Mouse (Mus musculus) liver, adult (tissue): ENCODE results near the gene Thsd4.

Source experiments
- GATA4 ChIP-seq: IDR thresholded peaks from 2 replicates; pipeline ENCODE4 v1.6.1; 2014; ENCODE audit warnings: mild to moderate bottlenecking, low read length; ENCODE audit not compliant: insufficient replicate concordance

Gene Thsd4

DNA sequence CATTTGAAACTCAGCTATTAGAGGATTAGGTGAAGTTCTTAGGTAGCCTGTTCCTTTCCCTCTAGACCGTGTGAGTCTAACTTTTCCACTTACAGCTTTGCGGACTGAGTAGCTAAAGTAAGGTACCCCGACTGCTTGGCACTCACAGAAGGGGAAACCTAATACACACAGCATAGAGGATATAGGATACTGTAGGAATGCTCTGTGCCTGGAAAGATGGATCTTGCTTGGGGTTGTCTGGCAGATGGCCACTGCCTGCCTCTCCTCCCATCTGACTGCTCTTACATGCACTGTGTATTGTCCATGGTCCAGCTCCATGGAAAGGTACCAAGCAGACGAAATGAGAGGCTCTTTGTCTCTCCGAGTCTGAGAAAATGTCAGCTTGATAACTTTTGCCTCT, 530.4 kb downstream of the Thsd4 start:
- no peak for TF ChIP-seq GATA4

DNA sequence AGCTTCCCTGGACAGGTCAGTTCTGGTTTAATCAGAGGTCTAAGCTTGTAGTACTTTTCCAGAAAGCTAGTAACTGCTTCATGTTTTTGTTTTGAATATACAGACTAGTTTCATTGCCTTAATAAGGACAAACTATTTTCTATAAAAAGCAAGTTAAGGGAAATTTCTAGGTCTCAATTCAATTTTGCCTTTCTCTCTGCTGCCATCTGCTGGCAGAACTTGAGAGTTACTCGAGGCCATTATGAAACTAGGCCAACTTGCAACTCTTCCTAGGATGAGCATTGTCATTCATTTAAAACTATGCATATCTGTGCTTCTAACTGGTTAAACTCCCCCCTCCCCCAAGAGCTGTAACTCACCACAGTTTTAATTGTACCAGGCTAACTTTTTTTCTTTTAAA, 532.0 kb downstream of the Thsd4 start:
- TF ChIP-seq GATA4: no peak

DNA sequence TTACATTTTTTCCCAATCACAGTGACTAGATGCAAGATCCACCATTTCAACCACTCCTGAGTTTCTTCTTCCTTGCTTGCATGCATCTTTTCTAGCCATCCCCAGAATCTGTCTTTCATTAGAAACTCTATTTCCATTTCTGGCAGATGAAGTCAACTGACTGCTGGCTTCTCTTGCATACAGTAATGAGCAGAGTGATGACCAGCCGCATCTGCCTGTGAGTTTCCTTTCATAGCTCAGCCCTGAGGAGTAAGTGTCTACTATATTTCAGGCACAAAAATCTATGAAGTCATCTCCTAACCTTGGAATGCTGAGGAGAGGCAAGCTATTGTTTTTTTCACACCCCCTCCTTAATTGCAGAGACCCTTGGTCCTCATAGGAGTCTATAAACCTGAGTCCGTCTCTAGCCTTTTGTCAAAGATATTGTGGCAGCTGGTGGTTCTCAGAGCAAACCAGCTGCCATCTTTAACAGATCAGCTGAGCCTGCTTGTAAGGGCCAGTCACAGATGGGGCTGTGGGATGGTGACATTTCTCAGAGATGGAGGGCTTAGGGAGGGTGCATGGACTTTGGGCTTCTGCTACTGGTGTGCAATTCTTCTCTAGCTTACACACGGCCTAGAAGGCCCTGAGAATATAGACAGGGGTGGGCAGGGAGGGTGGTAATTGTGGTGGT, 535.8 kb downstream of the Thsd4 start:
- TF ChIP-seq GATA4: no peak

DNA sequence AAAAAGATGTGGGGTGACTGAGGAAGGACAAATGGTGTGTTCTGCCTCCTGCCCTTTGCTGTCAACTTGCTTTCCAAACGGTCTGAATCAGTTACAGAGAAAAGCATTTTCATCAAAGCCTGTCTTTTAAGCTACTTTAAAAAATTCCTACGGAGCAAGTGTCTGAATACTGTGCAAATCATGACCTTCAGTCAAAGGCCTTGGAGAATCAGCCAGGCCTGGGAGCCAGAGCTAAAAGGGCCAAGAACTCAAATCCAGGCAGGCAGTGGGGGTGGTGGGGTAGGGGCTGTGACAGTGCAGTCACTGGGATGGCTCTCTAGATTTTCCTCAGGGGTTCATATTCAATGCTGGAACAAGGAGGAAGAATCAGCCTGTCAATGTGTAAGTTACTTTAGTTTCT, 540.7 kb downstream of the Thsd4 start:
- TF ChIP-seq GATA4: no peak

DNA sequence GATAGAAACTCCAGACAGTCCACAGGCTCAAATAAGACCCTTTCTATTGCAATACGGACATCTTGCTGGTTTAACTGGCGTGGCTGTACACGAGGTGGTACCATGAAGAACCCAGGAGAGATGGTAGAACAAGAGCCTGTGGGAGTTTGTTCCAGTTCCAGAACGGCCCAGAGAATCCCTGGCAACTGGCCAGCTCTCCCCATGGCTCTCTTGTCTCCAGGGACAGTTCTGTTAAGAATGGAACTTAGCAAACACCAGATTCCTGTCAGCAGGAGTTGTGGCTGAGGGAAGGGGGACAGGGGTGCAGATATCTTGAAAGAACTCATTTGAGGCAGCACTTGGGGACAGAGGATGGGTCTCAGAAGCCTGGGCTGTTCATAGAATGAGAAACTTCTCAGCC, 550.6 kb downstream of the Thsd4 start:
- no peak for TF ChIP-seq GATA4

DNA sequence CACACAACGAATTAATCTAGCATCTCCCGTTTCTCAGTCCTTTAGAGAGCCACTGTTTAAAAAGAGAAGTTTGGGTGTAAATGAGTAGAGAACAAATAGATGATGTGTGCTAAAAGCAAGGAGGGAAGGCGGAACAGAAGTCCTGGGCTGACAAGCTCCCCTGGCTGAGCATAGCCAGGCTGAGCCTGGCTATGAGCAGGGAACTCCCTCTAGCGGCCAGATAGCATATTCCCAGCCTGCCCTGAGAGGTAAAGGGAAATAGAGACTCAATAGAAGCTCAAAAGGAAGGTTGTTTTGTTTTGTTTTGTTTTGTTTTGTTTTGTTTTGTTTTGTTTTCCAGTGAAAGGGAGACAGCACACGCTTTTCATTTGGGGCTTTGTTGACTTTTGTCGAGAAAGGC, 552.5 kb downstream of the Thsd4 start:
- TF ChIP-seq GATA4: no peak

DNA sequence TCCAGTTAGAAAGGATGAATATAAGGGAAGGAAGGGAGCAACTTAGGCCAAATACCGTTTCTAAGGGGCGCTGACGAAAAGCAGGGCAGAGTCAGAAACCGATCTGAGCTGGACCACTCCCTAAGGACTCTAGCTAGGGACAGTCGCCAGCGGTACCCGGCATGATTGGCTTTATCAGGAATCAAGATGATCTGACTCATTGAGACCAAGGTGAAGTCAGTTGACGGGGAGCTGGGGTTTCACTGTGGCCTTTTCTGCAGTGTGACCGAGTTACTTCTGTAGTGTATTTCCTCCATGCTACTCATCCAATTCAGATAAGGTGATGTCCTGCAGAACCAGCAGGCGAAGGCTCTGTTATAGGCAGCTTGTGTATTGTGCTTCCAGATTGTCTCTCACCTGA, 556.8 kb downstream of the Thsd4 start:
- no peak for TF ChIP-seq GATA4

DNA sequence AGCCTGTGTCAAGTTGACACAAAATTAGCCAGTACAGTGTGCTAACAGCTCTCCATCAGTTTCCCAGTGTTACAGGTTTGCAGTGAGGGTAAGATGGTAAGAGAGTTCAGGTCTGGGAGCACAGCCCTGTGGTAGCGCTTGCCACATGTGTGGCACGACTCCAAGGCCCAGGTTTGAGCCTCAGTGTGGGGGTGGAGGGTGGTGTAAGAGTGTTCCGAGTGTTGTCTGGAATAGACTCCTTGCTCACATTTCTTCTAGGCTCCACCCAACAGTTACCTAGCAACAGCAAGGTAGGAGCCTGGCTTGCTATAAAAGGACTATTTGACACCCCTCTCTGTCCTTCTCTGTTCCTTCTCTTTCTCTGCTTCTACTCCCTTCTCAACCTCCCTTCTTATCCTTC, 557.5 kb downstream of the Thsd4 start:
- no peak for TF ChIP-seq GATA4

DNA sequence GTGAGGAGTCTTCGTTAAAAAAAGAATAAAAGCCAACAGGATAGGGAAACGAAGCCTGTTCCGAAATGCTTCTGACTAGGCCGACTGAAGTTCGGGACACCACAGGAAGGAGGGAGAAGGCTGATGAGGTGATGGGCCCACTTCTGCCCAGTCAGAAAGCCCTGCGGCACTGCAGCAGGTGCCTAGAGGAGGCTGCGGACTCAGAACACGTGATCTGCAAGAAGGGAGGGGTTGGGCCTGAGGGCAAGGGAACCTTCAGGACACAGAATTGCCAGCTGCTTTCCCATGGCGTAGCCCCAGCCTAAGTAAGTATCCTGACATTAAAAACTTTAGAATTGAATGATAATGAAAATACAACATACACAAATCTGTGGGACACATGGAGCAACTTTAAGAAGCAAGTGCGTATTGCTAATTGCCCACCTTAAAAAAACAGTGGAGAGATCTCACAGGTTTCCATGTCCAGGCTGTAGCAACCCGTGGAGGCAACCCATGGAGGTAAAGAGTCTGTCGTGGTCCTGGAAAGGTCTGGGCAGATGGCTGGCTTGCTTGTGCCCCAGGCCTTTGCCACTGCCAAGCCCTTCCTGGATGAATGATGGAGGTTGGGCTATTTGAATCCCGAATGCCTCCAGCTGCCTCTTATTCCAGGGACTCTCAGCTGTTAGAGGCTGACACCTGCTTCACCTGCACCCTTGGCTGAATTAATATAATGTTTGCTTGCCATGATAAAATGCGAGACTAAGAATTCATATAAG, 560.5 kb downstream of the Thsd4 start:
- no peak for TF ChIP-seq GATA4

DNA sequence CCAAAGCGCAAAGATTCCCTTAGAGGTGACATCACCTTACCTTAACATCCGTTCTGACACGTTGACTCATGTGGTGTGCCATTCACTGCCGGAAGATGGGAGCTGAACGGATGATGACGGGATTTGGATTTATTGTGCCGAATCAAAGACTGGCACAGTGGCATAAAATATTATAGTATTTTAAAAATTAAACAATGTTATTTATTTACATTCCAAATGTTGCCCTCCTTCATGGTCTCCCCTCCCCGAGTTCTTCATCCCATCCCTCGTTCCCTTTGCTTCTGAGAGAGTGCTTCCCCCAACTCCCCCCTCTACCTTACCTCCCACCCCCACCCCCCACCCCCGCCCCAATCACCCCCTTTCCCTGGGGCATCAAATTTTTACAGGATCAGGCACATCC, 561.3 kb downstream of the Thsd4 start, which contains the start of gene Nr2e3:
TSS of gene Nr2e3 (minus strand) at position 101 of the 400 bp plus-strand sequence.
- TF ChIP-seq GATA4: no peak

DNA sequence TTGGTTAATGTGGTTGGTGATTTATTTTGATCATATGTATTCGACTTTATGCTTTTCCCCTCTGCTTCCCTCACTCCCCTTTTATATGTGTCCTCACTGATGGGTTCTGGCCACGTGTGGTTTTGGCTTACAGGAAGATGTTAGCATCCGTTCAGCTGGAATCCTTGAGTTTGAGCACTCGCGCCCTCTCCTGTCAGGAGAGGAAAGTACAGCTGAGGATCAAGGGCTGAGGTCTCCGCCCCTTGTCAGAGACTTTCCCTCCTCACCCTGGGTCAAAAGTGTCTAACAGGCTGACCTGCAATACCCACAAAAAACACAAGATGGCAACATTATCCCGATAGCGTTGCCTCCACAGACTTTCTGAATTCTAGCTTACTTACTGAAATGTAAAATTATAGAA, 562.6 kb downstream of the Thsd4 start:
- no peak for TF ChIP-seq GATA4

DNA sequence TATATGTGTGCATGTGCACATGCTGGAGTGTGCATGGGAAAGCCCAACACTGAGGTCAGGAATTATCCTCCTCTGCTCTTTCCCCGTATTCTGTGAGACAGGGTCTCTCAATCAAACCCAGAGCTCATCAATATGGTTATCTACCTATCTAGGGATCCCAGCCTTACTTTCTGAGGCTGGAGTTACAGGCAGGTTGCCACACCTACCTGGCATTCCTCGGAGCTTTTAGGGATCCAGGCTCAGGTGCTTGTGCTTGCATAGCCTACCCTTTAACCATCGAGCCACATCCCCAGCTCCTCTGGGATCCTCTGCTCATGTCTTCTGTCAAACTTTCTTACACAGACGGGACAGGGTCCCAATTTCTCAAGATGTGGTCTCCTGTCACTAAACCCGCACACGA, 565.4 kb downstream of the Thsd4 start:
- no peak for TF ChIP-seq GATA4

DNA sequence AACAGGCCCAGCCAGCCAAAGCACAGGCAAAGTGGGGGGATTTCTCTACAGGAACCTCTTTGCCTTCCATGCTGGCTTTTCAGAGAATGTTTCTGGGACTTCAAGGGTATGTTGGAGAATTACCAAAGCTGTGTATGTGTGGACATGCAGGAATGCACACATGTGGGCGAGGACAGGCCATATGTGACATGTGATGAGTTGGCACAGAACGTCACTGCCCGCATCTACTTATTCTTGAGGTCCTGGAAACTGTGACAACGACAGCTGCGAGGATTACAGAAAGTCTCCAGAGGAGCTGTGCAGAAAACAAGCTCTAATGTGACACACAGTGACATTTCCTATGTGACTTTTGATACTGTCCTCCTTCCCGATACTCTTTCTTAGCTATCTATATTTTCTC, 566.2 kb downstream of the Thsd4 start:
- no peak for TF ChIP-seq GATA4

DNA sequence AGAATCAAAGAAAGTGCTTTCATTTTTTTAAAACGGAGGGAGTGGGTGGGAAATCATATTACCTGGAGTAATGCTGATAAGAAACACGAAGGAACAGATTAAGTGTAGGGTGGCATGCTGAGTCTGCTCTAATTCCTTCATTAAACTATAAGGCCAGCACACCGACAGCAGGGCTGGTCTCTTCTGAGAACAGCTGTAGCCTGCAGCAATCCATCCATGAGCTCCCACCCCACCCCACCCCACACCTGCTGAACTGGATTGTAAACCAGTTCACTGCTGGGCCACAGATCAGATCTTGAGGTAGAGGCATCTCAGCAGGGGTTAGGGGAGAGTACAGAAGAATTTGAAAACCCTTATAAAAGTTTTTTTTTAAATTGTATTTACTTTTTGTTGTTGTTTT, 566.6 kb downstream of the Thsd4 start:
- no peak for TF ChIP-seq GATA4

DNA sequence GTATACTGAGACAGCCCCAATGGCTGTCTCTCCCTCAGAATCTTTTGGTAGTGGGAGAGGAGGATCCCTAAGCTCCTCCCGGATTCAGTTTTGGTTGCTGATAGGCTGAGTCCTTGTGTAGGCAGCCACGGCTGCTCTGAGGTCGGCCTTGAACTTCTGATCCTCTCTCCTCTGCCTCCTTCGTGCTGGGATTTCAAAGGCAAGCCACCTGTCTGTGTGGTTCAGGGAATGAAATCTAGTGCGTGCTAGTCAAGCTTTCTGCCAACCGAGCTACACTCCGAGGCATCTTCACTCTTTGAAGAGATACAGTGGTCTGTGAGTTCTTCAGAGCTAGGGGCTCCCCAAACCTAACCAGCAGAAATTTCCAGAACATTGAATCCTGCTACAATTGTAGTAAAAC, 568.3 kb downstream of the Thsd4 start:
- TF ChIP-seq GATA4: no peak

DNA sequence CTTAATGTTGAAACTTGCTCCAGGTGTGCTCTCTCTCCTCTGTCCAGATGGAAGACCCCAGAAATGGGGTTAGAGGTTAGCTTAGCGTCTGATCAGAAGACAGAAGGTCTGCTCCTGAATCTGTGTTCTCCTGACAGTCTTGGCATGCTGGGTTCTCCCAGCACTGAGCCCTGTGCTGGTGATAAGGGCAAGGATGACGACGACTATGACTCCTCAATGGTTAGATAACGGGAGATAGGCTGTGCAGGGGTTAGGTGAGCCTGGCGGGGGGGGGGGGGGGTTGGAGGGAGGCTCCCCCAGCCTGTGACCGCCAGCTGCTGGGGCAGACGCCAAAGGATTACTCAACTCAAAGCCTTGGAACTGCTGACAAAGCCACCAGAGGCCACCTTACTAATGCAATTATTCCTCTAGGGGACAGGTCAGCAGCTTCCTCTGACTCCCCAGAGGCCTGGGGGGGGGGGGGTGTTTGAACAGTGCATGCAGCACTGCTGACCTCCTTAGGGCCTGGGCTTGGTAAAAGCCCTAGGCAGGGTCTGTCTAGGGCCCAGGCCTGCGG, 569.3 kb downstream of the Thsd4 start:
- no peak for TF ChIP-seq GATA4
